Mouse (Mus musculus) c-Kit-positive CD71-positive TER-119-negative erythroid progenitor cells, embryonic 14.5 days (primary cell): ENCODE measurements at regions not wholly inside any gene's neighbourhood (a gene's known extent, or its start where the extent isn't known, plus 50 kb on each side); places are given as distances from the start of the nearest gene placed in this dataset.

Source experiments
- DNase-seq: peaks from one replicate; pipeline ENCODE4 v3.0.0-alpha.2; 2013; ENCODE audit warnings: low read depth

DNA sequence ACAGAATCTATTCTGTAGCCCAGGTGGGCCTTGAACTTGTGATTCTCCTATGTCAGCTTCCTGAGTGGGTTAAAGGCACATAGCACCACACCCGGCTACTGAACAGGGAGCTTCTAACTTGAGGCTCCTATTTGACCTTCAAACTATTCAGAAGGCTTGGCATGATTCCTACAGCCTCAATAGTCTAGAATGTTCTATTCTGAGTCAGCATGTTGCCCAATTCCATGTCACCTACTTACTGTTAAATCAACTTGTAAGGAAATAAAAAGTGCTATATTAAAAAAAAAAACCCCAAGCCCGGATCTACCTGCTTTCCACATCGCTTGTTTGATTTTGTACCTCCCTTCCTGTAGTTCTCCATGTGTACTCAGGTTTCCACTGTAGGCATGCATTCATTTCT, 87.6 kb upstream of the Klf4 start:
- DNase-seq: no peak

DNA sequence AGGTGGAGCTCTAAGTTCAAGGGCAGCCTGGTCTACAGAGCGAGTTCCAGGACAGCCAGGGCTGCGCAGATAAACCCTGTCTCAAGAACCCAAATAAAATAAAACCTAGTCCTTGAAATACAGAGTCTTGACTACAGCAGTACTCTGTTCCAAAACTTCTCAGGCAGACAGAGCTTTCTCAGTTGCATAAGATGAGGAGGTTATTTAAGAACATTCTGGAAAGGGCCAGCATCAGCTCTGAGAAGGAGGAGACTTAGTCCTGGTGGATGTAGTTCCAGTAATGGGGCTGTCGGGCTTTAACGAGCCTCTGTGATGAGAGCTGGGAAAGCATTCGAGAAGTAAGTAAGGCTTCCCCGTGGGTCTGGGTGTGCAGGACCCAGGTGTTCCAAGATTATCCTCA, 83.5 kb upstream of the Klf4 start:
- DNase-seq: no peak

DNA sequence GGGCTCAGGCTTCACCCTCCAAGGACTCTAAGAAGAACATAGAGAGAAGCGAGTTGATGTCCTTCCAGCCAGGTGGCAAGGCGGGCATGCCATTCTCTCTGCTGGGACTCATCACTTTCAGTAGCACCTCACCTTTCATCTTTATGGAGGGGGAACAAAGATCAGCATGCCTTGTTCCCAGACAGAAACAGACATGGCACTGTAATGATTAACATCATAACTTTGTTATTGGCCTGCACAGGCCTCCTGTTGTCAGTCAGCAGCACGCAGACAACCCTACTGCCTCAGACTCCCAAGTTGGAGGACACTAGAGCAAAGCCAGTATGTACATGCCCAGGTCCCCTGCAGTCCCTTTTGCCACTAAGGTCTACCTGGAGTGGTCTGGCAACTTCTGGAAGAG, 81.3 kb upstream of the Klf4 start:
- no peak for DNase-seq

DNA sequence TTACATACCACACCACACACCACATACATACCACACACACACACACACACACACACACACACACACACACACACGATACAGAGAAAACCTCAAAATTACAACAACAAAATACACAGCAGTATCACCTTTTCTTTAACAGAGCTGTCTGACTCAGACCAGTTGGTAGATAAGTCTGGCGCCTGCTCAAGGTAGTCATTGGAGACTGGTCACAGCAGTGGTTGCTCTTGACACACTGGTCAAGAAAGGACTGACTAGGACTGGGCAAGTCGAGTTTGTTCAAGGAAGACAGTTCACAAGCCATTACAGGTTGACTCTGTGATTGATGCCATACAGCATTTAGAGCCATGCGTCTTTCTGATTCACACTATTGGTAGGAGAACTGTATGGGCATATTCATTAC, 78.7 kb upstream of the Klf4 start:
- DNase-seq: no peak

DNA sequence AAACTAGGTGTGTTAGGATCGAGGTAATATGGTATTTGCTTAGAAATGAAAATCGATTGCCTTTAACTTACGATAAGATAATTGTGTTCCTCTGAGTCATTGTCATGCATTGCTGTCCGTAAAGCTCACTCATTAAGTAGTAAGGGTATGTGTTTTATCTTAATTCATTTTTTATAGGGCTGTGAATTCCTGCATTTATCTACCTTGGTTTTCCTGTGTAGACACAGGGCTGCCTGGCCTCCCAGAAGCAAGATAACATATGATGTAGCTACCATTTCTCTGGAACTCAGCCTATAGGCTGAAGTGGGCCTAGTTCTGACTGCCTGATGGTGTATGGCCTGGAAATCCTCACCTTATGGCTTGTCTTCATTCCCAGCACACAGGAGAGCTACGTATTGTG, 76.9 kb upstream of the Klf4 start:
- no peak for DNase-seq

DNA sequence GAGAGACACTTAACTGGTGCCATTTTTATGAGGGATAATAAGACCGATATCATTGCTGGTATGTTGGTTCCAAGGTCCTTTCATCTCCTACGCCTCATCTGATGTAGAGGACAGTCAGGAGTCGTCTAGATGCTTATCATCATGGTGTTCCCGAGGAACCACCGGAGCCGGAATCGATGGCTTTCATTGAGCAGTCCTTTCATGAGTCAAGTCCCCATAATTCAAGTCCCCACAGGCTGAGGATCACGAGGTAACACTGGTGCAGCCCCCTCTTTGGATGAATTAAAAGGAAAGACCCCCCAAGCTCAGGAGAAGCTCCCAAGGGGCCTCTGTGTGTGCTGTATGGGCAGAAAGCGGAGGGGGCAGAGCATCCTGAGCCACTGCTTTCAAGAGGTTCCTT, 73.3 kb upstream of the Klf4 start:
- no peak for DNase-seq

DNA sequence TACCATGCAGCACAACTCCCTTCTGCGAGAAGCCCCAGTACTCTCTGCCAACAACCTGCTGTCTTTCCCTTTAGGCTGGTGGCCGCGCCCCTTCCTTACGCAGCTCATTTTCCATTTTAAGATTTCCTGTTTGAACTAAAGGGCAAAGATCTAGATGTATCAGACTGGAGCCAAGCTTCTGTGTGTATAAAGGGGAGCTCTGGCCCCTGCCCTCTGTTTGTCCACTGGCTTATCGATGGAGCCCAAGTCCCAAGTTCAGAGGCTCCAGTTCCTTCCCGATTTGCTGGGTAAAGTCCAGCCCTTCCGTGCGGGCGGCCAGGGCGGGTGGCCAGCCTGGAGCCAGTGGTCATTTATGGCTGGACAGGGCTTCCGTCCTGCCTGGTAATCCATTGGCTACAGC, 72.6 kb upstream of the Klf4 start:
- no peak for DNase-seq

DNA sequence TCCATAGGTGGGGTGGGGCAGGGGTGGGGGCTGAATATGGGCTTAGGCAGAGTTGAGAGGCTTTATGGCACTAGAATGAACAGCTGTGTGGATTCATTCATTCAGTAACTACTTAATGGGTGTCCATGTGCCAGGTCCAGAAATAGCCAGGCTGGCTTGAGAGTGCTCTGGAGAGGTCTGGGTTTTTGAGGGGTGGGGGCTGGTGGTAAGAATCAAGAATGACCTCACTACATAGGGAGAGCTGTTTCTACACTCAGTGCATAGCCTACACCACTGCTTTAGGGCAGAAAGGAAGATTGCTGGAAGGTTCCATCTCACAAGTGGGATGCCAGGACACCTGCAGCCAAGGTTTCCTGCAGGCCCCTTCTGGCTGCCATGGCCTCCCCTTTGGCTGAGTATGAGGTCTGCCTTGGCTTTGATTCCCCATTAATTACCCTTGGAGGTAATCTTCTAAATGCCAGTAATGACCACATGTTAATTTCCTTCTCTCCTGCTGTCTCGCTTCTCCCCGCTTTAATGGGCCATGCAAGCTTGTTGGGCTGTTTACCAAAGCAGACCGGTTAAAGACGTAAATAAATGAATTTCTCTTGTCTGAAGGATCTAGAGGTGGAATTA, 71.7 kb upstream of the Klf4 start:
- no peak for DNase-seq

DNA sequence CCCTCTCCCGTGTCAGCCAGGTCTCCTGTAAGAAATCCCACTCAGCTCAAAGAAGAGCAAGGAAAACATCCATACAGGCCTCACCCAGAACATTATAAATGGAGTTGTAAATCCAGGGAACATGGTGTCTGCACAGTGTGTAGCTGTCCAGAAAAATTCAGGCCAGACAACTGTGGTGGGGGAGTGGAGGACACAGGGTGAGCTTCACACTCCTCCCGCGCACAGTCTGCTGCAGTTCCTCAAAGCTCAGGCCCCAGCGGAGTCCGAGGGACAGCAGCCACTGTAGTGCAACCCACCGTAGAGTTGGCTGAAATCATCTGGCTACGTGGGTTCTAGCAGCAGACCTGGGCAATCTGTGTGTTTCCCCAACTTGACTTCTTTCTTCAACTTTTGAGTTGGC, 62.9 kb upstream of the Klf4 start:
- no peak for DNase-seq

DNA sequence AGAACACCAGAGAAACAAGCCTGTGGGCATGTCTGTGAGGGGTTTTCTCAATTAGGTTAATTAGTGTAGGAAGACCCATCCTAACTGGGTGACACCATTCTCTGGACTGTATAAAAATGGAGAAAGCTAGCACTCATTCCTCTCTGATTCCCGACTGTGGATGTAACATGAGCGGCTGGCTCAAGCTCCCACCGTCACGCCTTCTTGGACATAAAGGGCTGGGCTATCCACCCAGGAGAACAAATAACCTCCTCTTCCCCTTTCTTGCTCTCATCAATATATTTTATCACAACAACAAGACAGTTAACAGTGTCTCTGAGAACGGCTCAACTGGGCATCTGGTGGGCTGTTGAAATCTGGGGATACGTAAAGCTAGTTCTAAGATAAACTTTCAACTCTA, 62.4 kb upstream of the Klf4 start:
- DNase-seq: no peak

DNA sequence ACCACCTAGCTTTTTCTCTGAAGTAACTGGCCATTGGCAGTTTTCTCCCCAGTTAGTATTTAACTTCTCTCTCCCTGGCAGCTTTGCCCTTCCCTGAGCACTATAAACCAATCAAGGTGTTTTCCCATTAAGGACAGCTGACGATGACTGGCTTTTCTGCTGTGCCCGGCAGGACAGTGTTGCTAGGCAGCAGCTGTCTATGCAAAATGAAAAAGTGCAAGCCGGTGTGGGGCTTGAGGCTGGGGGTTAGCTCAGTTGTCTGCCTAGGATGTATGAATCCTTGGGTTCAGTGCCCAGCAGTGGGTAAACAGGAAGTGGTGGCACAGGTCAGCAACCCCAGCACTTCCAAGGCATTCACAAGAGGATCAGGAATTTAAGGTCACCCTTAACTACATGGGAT, 60.9 kb upstream of the Klf4 start:
- no peak for DNase-seq

DNA sequence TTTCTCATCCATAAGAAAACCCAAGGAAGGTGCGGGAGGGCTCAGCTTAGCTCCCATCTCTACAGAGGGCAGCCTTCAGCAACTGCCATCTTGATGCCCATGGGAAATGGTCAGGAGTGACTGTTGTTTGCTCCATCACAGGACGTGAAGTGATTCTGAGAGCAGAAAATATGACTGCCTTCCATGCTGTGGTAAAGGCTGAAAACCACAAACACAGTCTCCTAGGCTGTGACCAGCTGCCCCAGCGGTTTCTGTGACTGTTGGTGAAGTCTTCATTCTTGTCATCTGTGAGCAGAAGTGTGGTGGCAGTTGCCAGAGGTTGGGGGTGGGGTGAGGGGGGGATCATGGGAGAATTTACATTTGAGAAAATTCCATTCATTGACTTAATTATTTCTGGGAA, 53.9 kb upstream of the Klf4 start:
- DNase-seq: no peak

DNA sequence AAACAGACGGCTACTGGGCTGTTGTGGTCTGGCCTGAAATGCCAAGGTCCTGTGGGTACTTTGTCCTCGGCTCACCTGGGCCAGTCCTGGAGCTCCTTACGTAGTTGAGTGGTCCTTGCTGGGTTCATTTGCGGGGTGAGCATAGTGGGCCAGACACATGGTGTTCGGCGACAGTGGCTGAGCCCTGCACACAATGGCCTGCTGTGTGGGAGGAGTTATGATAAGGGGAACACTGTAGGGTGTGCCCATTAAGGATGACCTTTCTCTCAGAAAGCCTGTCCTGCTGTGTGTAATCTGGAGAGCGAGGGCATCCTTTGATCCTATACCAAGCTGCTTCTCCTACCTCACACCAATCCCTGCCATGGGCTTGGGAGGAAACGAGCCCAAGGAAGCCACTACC, 51.3 kb upstream of the Klf4 start:
- no peak for DNase-seq
